Mouse (Mus musculus): ENCODE measurements around the gene Inpp5a.

The Inpp5a gene

GRCm38 (mm10) chr7:139472865-139473549 lies 84.1 kb downstream of the Inpp5a start:
- intact Hi-C loops (cut with DNase I): loop anchor here (1.0 to 10.0 kb wide), 4 partner anchors 76 to 338 kb away; no protein-coding TSS in a partner anchor

- intact Hi-C loops (cut with DNase I): loop anchor here (10.0 kb wide), 1 partner anchor 341 kb away; no protein-coding TSS in a partner anchor
Measured at GRCm38 (mm10) chr7:139475896-139476295, 87.0 kb downstream of the Inpp5a start.

DNA sequence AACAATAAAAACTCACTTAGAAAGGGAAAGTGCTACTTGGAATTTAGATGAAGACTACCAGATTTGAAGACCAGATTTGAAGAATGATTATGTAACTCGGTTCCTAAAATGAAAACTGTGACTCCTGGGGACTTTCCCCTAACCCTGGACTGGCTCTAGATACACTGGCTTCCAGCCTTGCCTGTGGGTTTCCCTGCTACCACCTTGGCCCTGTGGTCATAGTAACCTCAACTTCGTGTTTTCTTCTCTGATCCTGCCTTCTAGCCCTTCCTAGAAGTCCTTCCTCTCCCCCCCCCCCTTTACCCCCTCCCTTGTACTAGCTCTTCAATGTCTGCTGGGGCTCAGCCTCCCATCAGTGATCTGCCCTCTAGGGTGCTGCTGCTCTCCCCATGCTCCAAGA lies 87.8 kb downstream of the Inpp5a start:
- intact Hi-C loops (cut with DNase I): loop anchor here (10.0 kb wide), 1 partner anchor 342 kb away; no protein-coding TSS in a partner anchor

DNA sequence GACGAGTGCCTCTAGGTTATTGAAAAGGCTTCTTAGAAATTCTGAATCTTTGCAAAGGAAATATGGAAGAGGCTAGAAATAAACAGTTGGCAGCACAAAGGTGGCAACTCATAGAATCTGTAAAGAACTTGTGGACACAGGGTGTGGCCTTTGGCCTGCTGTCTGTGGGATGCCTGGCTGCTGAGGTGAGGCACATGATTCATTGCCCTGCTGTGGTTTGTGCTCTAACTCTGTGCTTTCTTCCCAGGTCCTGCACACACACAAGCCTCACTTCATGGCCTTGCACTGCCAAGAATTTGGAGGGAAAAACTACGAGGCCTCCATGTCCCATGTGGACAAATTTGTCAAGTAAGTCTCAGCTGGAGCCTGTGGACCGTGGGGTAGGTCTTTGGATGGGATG lies 88.8 kb downstream of the Inpp5a start:
- intact Hi-C loops (cut with DNase I): loop anchor here (10.0 kb wide), 1 partner anchor 343 kb away; no protein-coding TSS in a partner anchor

GRCm38 (mm10) chr7:139479077-139479476 lies 90.2 kb downstream of the Inpp5a start:
- intact Hi-C loops (cut with DNase I): loop anchor here (10.0 kb wide), 1 partner anchor 344 kb away; no protein-coding TSS in a partner anchor

DNA sequence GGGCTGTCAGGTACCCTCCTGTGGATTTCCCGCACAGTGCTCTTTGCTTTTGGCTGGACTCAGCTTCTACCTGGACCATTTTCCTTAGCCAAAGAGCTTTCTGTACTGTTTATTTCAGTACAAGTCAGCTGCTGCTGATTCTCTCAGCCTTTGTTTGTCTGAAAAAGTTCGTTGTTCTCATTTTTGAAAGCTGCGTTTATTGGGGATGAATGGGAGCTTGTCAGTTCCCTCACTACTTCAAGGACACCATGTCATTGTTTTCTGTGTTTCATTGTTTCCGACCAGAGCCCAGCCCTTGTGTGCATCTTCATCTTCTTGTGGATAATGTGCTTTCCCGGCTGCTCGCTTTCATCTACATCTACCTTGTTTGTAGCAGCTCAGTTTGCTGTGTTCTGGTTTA lies 90.7 kb downstream of the Inpp5a start:
- intact Hi-C loops (cut with DNase I): loop anchor here (5.0 to 10.0 kb wide), 2 partner anchors 108 to 345 kb away; no protein-coding TSS in a partner anchor

DNA sequence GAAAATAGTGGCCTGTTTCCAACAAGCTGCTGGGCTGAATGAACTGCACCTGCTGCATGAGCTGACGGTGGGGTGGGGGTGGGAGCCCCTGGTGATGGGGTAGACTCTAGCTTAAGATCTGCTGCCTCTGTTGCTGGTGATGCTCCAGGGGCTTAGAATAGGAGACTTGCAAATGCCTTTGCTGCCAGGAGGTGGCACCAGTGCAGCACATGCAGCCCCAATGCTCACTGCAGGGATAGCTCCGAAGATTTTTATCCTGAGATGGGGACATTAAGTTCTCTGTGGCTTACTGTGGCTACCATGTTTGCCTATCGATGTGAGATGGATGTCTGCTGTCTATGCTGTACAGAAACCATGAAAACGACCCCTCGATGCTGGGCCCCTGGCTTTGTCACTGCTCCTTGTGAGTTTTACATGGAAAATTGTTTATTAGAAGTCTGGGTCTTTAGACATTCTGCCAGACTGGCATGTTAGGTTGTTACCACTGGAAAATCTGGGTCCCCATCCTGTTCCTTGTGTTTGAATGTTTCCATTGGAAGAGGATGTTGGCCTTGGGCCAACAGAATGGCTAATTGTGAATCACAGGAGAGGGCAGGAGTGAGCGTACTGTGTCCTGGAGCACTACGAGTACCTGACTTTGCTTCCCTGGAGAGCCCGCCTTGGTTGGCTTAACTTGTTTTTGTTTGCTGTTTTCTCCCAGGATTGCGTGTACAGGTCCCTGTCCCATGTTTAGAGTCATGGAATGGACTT lies 95.5 kb downstream of the Inpp5a start:
- intact Hi-C loops (cut with DNase I): loop anchor here (5.0 kb wide), 1 partner anchor 103 kb away; no protein-coding TSS in a partner anchor

DNA sequence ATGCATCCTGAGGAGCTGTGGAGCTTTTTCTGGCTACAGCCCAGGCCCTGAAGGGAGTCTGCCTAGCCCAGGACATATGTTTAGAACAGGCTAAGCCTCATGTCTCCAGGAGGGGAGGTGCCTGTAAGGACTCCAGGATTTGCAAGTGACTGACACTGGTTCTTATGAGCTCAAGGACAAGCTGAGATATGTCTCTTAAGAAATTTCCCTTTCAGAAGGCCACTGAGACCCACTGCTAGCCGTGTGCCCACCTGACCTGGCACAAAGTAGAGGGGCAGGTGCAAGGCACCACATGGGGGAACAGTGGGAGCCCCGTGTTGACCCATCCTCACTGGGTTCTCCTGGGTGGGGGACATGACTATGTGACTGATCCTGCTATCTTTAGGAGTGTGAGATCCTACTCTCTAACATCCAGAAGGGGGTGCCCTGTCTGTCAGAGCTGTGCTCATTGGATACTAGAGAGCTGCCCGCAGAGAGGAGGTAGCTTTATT lies 100.9 kb downstream of the Inpp5a start:
- intact Hi-C loops (cut with DNase I): loop anchor here (5.0 kb wide), 1 partner anchor 93 kb away; the partner anchor contains the start of gene Nkx6-2

- intact Hi-C loops (cut with DNase I): loop anchor here (5.0 kb wide), 1 partner anchor 90 kb away; the partner anchor contains the start of gene Nkx6-2
Measured at GRCm38 (mm10) chr7:139492351-139492750, 103.4 kb downstream of the Inpp5a start.

GRCm38 (mm10) chr7:139492946-139493345 lies 104.0 kb downstream of the Inpp5a start:
- intact Hi-C loops (cut with DNase I): loop anchor here (5.0 kb wide), 1 partner anchor 89 kb away; the partner anchor contains the start of gene Nkx6-2

DNA sequence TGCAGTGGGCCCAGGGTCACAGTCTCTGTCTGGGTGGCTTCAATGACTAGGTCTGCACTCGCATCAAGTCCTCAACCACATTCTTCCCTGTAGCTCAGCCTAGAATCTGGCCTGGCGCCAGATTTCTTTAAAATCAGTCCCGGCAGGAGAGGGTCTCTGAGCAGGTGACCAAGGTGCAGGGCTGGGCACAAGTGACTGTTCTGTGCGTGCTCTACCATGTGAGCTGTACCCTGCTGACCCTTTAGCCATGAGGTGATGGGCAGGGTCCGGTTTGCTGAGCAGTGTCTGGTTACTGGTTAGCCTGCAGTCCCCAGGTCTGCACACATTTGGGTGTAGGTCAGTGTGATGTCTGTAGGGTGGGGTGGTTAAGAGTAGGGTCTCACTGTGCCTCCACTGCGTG lies 106.9 kb downstream of the Inpp5a start:
- intact Hi-C loops (cut with DNase I): no loop called here

DNA sequence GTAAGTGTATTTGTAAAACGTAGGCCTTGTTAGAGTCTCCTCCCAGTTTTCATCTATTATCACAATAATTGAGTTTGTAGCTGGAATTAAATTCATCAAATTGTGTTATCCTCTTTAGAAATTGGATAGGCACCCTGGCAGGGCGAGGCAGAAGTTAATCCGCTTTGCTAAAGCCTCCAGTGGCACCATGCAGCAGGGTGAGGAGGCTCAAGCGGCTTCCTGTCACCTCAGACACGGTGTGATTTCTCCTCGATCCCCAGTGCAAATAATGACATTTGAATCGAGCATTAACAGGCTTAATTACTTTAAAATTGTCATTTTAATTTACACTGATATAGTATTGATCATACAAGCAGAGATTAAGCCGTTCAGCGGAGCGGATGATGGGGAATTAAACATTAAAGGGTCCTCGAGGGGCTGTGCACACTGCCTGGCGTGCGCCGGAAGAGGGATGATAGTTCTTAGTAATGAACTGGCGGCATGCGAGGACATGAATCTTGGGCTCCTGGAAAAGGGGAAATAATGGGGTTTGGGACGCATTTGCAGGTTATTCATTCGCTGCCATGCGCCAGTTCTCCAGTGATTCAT lies 109.2 kb downstream of the Inpp5a start:
- intact Hi-C loops (cut with DNase I): no loop called here

DNA sequence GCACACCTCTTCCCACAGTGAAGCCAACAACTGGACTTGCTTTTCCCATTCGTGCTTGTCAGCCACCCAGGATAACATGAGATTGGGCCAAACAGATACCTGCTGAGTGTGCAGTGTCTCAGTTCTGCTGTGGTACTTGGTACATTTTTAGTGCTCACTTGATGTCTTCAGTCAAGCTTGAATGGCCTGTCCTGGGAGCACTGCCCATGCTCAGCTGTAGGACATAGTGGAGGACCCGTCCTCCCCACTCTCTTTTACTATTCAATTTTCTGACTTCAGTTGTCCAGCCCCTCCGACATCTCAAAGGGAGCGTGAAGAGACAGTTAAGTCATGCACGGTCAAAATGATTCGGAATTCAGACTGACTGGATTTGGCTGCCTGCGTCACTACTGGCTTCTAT lies 115.2 kb downstream of the Inpp5a start:
- intact Hi-C loops (cut with DNase I): loop anchor here (5.0 kb wide), 1 partner anchor 43 kb away; no protein-coding TSS in a partner anchor

- intact Hi-C loops (cut with DNase I): no loop called here
Measured at GRCm38 (mm10) chr7:139506677-139507412, 117.9 kb downstream of the Inpp5a start.

DNA sequence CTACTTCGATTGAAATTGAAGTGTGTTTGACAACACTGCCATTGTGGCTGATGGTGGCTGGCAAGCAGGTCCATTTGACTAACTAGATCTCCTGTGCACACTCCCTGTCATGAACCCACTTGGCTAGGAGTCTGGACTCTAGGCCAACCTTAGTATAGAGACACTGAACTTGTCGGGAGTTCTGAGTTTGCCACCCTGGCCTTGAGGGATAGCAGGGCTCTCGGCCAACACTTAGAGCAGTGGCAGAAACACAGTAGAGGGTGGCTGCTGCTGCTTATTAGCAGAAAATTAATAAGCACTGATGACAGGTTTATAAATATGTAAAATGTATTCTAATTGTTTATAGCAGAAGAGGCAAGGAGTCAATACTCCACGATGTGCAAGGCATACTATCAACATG lies 120.0 kb downstream of the Inpp5a start:
- intact Hi-C loops (cut with DNase I): no loop called here

DNA sequence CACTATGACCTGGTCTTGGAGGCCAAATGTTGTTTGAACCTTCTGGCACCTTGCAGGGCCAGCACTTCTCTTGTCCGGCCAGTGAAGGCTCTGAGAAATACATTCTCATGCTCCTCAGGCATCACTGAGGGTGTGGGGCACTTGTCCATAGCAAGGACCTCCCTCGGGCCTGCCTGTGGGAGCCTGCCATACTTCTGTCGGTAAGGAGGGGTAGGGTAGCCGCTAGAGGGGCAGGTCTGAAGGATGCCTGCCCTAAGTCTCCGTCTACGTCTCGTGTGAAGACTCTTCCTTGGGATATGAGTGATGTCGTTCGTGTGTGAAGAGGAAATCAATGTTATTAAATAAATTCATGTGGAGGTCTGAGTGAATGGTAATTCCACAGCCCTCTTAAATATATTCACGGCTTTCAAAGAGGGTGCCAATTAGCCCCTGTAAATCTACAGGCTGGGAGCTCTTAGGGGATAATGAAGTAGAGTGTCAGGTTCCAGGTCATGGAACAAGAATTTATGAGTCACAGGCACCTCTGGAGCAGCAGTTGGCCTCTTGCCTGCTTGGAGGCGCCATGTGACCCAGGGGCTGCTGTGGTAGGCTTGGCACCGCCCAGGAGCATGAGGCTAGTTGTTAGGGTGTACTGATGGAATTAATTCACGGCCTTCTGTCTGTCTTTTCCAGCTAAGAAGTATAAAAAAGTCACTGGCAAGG lies 127.2 kb downstream of the Inpp5a start:
- intact Hi-C loops (cut with DNase I): no loop called here

GRCm38 (mm10) chr7:139516661-139517016 lies 127.7 kb downstream of the Inpp5a start:
- intact Hi-C loops (cut with DNase I): no loop called here

DNA sequence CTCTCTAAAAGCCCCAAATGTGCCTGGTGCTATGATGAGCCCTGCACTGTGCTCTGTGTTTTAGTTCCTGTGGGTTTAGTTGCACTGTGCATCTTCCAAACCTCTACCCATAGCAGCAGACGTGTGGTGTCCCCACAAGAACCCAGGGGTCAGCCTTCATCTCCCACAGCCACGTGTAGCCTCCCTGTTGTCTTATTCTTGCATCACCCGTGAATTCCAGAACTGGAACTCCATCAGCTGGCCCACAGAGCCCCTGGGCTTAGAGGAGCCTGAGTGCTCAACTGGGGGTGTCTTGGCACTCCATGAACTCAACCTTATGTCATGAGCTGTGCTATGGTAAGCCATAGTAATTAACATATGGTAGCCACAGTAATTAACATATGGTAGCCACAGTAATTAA lies 129.4 kb downstream of the Inpp5a start:
- intact Hi-C loops (cut with DNase I): no loop called here

DNA sequence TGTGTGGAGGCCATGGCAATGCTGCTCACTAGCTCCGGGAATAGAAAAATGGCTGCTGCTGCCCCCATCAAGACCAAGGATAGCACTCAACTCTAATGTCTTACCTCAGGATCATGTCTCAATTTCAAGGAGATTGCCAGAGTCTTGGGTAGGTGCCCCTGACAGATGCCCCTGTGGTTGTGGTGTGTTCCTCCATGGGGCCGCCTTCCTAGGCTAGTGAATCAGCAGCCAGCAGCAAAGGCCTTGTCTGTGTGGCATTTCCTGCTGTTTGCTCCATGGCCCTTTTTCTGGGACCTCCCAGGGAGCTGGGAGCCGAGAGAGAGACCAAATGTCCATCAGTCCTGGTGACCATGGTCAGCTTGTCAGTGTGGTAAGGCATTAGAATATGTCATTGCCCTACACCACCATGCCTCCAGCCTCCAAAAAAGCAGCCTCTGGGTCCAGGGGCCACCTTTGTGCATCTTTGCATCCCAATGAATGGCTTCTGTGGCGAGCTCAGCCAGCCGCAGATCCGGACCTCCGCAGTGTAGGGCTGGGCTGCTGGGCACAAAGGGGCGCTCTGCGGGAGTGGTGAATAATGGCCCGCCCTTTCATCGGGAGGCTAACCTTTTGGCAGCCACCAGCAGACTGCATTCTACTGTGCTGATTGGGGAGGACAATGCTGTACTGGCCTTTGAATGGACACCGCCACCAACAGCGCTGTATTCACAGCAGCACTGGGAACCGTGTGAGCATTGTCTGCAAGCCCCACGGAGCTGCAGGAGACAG lies 139.6 kb downstream of the Inpp5a start:
- intact Hi-C loops (cut with DNase I): no loop called here
